Mouse (Mus musculus): ENCODE data around the gene Mycl.

DNA sequence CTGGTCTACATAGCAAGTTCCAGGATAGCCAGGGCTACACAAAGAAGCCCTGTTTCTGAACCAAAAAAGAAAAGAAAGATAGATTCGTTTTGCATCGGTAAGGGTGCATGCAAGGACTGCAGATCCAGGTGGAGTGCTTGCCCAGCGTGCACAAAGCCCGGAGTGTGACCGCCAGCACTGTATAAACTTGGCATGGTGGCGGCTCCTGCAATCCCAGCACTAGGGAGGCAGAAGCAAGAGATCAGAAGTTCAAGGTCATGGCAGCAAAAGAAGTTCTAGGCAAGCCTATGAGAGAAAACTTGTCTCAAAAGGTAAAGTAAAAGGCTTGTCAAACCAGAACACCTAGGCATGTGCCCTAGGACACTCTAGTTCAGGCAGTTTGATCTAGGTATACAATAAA is 45.7 kb downstream of the Mycl start:
- TF ChIP-seq CTCF (conservative IDR thresholded peaks at IDR 0.05; ENCODE audit: insufficient read depth, insufficient read length, low read depth, low read length) = no peak
- no peak for TF ChIP-seq POLR2A (IDR thresholded peaks at IDR 0.05; ENCODE audit: low read depth, low read length)
